Mouse (Mus musculus) lung, postnatal 0 days (tissue): ENCODE measurements around the gene Dynlt1b.
"Not testable (repeated sequence)": the region's sequence is repeated elsewhere in the genome, so short reads cannot be mapped to it uniquely, and the experiment has no call there.

Experiments used
- CTCF ChIP-seq: IDR thresholded peaks from 2 replicates; pipeline ENCODE4 v1.5.1; 2016; ENCODE audit warnings: antibody characterized with exemption, mild to moderate bottlenecking
- EP300 ChIP-seq: IDR thresholded peaks from 2 replicates; pipeline ENCODE4 v1.6.1; 2016; ENCODE audit warnings: antibody characterized with exemption, mild to moderate bottlenecking, control low read depth

DNA sequence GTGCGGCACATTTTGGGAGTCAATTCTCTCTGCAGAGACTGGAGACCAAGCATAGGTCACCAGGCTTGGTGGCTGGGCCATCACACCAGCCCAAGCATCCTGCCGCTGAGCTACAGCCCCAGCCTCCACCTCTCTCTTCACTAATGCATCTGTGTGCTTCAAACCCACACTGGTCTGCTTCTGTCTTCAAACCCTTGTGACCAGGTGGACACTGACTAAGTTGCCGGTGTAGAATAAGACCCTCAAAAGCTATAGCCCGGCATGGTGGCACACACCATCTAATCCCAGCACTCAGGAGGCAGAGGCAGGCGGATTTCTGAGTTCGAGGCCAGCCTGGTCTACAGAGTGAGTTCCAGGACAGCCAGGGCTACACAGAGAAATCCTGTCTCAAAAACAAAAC lies 38.2 kb upstream of the Dynlt1b start:
- TF ChIP-seq CTCF, EP300: not testable (repeated sequence)
